Mouse (Mus musculus): ENCODE results near the gene Atp6v1b1.

Atp6v1b1 gene

GRCm38 (mm10) chr6:83742761-83743160, at the start of gene Atp6v1b1:
TSS of gene Atp6v1b1 (plus strand) at chr6:83742990.
- peak; percentile 41 to 68 for DNase-seq

- DNase-seq, result peak; percentile 34 to 39
Measured at GRCm38 (mm10) chr6:83693835-83694234, 49.0 kb upstream of the Atp6v1b1 start.

DNA sequence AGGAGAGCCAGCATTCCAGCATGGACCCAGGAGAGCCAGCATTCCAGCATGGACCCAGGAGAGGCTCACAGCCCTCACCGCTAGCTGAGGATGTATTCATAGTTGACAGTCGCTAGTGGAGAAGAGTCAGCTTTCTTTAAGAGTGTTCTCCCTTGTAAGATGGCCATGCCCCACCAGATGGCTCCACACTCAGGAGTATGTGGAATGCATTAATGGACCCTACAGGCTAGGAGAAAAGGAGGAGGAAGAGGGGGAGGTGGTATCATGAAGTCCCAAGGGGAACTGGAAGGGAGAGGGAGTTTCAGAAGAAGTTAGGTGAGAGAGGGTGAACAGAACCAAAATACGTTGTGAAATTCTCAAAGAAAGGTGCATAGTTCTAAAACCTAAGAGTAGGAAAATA, 47.1 kb upstream of the Atp6v1b1 start:
- no peak for DNase-seq

DNA sequence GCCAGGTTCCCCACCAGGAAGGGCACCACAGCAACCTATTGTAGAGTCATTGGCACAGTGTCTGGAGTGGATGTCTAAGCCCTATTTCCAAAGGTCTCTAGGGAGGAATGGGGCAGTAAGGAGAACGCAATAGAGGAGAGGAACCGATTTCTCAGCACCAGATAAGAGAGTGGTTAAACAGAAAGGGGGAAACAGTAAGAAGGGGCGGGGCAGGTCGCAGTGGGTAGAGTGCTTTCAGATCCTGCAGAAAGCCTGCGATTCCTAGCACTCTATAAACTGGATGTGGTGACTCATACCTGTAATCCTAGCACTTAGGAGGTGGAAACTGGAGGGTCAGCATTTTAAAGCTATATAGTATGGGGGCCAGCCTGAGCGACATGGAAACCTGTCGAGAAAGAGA, 46.1 kb upstream of the Atp6v1b1 start:
- no peak for DNase-seq

DNA sequence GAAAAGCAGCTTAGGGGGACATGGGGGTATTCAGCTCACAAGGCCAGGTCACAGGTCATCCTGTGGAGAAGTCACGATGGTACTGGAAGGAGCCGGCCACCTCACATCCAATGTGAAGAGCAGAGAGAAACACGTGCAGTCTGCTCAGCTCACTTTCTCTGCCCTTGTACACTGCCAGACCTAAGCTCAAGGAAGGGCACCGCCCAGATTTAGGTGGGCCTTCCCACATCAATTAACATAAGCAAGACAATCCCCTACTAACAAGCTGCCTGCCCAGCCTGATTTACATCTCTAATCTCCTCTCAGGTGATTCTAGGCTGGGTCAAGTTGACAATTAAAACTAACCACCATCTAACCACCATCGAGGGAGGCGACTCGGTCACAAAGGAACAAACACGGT, 44.9 kb upstream of the Atp6v1b1 start:
- DNase-seq, result no peak

DNA sequence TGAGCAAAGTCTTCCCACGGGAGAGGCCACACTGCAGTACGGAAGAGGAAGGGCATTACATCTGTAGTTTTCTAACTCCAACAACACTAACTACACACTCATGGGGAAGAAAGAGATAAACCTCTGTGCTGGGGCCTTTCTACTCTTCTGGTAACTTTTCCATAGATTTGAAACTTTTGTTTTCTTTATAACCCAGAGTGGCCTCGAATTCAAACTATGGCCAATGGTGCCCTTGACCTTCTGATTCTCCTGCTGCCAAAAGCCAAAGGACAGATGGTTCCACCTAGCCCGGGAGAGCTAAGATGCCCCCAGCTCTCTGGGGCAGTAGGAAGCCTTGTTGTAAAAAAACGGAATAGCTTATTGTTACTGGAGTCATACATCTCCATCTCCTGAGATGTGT, 42.8 kb upstream of the Atp6v1b1 start:
- DNase-seq, result no peak

DNA sequence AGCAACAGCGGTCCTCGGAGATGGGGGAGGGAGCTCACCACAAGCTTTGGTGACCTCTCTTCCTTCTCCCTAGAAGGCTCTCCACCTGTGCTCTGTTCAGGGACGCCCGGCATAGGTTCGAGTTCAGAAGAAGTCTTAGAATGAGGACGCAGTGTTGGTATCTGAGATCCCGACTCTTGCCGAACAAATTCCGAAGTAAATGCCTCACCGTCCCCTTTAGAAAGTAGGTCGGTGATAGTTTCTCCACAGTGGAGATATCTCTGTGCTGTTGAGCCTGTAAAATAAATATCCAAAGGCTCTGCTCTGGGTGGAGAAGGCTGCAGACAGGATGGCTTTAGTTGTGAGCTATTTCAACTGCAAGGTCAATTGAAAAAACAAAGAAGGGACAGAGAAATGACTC, 41.8 kb upstream of the Atp6v1b1 start:
- no peak for DNase-seq

DNA sequence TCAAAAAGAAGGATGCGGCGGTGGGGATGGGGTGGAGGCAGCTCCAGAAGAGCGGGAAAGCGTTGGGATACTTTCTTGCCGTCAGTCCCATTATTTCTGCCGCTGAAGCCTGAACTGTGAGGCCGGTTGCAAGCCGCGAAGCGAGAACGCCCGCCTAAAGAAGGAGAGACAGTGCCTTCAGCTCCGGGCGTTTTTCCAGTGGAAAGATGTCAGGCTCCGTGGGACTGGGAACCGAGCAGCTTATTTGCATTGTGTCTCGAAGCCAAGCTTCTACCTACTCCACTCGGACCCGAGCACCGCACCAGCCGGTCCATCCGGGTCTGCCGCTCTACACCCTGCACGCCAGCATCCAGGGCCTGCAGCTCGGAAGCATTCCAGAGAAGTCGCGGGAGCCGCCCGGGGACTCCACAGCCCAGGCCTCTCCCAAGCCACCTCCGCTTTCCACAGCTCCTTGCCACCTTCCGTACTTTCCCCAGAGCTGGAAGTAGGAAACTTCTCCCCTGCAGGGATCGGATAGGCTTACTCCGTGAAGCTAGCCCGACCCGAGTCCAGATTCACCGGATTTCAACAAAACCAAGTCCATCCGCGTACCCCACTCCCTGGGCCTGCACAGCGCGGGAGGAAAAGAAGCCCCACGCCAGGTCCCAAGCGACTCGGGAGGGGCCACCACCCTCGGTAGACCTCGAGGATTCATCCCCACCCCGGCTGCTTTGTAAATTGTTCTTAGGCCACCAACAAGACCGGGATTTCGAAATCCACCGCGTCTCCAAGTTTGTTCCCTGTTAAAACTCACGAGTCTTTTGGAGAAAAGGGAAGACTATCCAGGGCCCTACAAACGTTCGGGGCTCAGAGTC, 40.4 kb upstream of the Atp6v1b1 start:
- DNase-seq, result no peak

GRCm38 (mm10) chr6:83703000-83703721, 39.6 kb upstream of the Atp6v1b1 start:
- no peak for DNase-seq

DNA sequence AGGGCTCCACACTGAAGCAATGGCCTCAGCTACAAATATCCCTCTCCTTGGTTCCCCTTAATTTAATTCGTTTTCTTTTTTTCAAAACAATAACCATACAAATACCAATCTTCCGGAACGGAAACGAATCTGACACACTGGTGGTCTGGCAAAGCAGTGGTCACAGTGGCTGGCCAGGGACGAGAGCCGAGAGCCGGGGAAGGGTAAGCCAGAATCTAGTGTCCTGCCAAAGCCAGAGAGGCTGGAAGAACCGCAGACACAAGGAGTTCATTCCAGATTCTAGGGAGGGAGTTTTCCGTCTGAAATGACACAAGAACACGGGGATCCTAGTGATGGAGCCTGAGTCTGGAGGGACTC, 39.1 kb upstream of the Atp6v1b1 start:
- no peak for DNase-seq

DNA sequence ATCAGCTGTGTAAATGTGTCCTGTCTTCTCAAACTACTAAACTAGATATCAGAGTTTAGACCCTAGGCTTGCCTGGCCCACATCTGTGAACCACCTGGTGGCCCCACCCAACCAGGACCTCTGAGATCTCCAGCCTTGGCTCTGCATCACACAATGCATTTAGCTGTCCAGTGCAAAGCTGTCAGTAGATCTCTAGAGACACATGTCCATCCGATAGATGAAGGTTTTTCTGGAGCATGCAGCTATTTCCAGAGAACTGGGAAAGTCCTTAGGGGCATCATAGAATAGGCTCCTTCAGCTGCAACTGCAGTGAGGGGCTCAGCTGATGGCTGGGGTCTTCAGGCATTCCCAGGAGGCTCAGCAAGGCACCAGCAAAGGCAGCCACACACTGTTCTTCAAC, 38.5 kb upstream of the Atp6v1b1 start:
- DNase-seq, result no peak

DNA sequence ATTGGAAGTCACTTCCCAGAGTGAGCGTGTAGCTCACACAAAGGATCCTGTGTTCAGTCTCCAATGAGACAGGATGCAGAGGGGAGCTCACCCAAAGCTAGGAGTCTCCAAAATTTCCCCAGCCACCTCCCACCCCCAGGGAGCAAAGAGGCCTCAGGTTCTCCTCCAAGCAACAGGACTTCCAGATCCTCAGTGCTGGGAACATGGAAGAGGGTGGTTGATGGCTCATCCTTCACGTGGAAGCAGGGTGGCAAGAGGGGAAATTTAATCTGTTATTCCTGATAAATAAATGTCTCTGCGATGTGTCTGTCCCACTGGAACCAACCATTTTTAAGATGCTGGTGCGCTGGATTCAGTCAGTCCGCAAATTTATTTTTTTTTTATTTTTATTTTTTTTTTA, 38.1 kb upstream of the Atp6v1b1 start:
- DNase-seq, result no peak

DNA sequence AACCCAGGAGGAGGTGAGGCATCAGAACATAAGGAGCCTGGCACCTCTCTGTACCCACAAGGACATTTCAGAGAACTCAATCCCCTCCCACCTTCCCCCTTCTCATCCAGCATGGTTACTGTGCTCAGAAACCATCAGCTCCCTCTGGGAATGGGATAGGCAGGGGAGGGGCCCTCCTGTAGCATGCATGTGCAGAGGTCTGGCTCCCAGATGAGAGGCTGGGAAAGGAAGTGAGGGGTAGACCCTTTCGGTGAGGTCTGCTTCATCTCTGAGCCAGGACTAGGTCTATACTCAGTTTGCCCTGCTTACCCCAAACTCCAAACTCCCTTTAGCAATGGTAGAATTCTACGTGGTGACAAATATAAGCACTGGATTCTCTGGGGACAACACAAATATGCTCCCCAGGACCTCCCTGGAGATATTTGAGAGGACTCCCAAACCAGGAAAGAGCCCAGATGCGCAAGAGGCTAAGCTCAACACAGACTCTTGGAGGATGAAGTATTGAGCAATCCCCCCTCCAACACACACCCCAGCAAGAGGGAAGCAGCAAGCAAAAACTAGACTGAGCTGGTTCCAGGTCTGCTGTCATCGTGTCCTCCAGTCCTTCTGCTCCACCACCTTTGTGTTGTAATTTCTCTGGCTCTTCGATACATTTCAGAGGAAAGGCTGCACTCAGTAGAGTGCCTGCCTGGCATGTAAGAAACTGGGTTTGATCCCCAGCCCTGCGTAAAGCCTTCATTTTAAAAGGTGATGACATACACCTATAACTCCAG, 34.9 kb upstream of the Atp6v1b1 start:
- DNase-seq, result no peak

DNA sequence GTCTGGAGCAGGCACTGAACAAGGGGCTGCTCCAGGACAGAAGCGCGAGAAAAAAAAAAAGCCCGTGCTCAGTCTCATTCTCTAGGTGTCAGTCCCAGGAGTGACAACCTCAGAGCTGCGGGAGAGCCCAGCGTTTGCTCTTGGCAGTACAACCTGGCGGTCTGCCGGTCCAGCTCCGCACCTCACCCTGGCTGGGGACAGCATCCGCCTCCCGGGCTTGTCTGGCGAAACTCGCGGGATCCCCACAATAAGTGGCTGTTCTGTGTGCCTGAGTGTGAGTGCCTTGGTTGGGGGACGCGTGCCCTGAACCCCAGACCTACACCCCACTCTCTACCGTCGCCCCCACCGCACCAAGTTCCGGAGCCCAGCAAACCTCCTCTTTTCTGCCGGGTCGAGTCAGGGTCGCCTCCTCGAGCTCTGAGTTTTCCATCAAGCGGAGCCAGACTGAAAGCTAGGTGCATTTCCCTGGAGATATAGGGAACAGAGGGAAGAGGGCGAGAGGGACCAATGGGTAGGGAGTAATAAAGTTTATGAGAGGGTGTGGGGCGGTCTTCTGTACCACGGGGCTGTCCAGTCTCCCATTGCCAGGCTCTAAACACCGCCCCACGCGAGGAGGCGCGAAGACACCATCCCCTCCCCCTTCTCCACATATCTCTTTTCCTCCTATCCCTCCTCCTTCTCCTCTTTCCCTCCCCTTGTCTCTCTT, 32.3 kb upstream of the Atp6v1b1 start:
- no peak for DNase-seq

GRCm38 (mm10) chr6:83711067-83711675, 31.6 kb upstream of the Atp6v1b1 start, which contains the start of gene Vax2:
TSS of gene Vax2 (plus strand) at chr6:83711264.
- peak; percentile 42 to 49 for DNase-seq

- no peak for DNase-seq
Measured at GRCm38 (mm10) chr6:83711725-83712475, 30.9 kb upstream of the Atp6v1b1 start.

DNA sequence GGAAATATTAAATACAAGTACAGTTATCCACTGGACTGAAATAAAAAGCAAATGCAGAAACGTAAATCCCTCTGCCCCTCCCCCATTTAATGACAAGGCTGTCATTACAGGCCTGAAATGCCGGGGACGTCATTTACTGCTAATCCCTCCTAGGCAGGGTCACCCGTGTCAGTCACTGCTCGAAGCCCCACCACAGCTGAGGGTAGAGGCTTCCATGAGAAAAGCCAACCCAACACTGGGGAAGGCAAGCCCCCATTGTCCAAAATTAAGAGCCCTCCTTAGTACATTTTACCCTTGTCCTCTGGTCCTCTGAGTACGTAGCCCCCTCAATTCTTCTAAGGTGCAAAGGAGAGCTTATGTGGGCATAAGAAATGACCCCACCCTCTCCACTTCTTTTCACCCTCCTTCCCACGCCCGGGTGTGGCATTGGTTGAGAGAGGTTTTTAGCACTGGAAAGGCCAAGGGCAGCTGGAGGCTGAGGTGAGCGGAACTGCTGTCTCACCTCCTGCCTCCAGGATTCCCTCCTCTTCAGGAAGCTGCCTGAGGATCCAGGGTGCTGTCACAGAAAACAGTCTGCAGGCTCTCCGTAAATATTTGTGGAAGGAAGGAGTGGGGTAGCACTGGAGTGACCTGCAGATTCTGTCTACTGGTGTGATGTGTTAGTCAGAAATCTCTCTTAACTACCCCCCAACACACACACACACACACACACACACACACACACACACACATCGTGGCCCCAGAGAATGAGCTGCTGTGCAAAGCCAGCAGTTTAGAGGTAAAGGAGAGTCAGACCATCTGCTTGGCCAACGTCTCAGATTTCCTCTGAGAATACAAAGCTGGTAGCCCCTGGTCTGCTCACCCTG, 29.3 kb upstream of the Atp6v1b1 start:
- no peak for DNase-seq

DNA sequence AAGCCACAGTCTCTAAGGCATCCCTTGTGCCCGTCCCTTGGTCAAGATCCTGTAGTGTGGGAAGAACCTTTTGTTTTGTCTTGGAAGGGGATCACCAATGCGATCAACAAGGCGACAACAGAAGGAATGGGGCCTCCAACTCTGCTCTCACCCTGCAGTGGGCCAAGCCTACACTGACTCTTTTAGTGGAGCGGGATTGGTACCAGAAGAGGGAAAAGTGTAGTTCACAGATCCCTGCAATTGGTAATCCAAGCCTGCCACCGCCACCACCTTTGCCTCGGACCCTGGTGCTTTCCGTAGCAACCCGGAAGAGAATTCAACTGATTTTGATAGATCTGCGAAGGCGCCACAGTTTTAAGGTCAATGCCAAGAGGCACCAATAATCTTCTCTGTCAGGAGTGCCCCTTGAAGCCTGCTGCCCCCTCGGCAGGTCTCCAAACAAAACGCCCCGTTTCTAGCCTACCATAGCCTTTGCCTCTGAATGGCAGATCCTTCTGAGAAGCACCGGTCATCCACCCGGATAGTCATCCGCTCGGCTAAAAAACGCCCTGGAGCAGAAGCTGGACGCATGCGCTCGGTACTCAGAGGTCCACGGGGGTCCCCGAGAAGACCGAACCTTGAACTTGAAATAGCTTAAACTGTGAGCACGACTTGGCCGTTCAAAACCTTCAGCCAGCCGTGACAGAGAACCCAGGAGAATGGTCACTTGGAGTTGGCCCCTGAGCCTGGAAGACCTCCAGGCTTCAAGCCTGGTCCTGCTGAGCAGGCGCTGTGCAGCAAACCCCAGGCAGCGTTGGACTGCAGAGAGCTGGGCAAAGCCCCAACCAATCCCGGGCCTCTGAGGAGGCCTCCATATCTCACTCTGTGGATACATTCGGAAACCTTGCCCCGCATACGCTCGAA, 28.3 kb upstream of the Atp6v1b1 start:
- no peak for DNase-seq

DNA sequence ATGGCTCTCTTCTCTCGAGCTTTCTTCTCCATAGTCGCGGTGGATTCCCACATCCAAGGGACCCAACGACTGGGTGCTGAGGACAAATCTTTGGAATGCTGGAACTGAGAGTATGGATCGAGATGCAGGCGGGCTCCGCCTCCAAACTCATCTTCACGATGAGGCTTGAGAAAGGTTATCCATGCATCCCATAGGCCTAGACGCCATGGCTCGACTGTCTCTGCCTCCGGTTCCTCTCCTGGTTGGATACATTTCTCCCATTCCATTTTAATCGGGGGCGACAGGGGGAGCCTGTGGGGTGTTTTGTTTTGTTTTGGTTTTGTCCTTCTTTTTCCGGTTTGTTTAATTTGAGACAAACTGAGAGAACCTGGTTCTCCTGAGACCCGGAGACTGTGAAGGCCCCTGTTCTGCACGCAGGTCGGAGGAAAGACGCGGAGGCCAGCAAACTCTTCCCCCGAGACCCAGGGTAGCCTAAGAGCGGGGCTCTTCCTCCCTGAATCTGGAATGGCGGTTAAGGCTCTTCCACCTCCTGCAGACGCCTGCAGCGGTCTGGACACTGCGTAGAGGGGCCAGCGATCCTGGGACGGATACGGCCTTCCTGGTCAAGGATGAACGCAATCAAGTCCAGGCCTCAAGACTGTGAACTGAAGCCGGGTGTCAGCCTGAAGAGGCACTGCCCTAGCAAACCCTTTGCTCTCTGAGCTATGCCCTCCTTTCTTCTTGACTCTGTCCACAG, 27.2 kb upstream of the Atp6v1b1 start:
- no peak for DNase-seq
